24 mouse cellular contexts compared by ENCODE assay signal in genomic region chr11:20860351-20860750, GRCm38 (mm10). TPM values are rescaled to one million over a fixed set of nuclear protein-coding genes. Genes with fewer than 3 reads are reported as not detected.
DNase-seq lines count a peak whose midpoint lies in the region; ATAC-seq and TF ChIP-seq lines count a peak whose summit lies in the region.
"Had no signal": no experiment of that assay in that cellular context is flagged by ENCODE, and none has a peak within 500 bp of the region (broad histone marks: within the 10 kb centered on the region; RNA-seq: fewer than 3 reads in every experiment).

No protein-coding gene starts in this region.

- no peak overlapping the region for H3K4me3 ChIP-seq in forebrain, postnatal 0 days (ENCODE audit: low read depth, low read length)
- no peak overlapping the region for H3K4me3 ChIP-seq in forebrain, embryonic 14.5 days (ENCODE audit: low read depth, low read length)
- no peak overlapping the region for H3K4me3 ChIP-seq in hindbrain, embryonic 13.5 days
- no peak overlapping the region for H3K4me3 ChIP-seq in hindbrain, embryonic 16.5 days (ENCODE audit: low read length)
- H3K4me3 ChIP-seq in limb, embryonic 14.5 days (replicated peaks; ENCODE audit: low read length), result no peak overlapping the region
- no peak overlapping the region for H3K4me3 ChIP-seq in limb, embryonic 10.5 days
- H3K4me3 ChIP-seq in stomach, postnatal 0 days (ENCODE audit: low read depth, low read length), result no peak overlapping the region
- H3K4me3 ChIP-seq: embryonic facial prominence, embryonic 12.5 days; erythroblast, embryonic 14.5 days; midbrain, embryonic 10.5 days; midbrain, embryonic 15.5 days had no signal

- ATAC-seq in forebrain, postnatal 0 days, result no peak
- ATAC-seq in forebrain, embryonic 14.5 days, result no peak
- ATAC-seq in hindbrain, embryonic 13.5 days (ENCODE audit: low FRiP score), result no peak
- ATAC-seq in hindbrain, embryonic 16.5 days, result no peak
- no peak for ATAC-seq in limb, embryonic 14.5 days (ENCODE audit: low FRiP score, low read depth)
- ATAC-seq in stomach, postnatal 0 days (ENCODE audit: low FRiP score, low TSS enrichment), result no peak
- ATAC-seq: inflammation-experienced regulatory T-cells, adult 6 months; midbrain, embryonic 15.5 days; Patski had no signal

- WGBS in forebrain, postnatal 0 days, result 95% methylated on average over 3 of the region's 3 CpGs
- 89% methylated on average over 3 of the region's 3 CpGs for WGBS in forebrain, embryonic 14.5 days
- WGBS in hindbrain, embryonic 13.5 days, result 95% methylated on average over 3 of the region's 3 CpGs
- 93% methylated on average over 3 of the region's 3 CpGs for WGBS in hindbrain, embryonic 16.5 days
- WGBS in limb, embryonic 14.5 days, result 88% methylated on average over 3 of the region's 3 CpGs
- WGBS in limb, embryonic 10.5 days, result 88% methylated on average over 3 of the region's 3 CpGs
- 94% methylated on average over 3 of the region's 3 CpGs for WGBS in stomach, postnatal 0 days

- TF ChIP-seq EP300 in stomach, postnatal 0 days (optimal IDR thresholded peaks at IDR 0.05), result no peak

- no peak for DNase-seq in forebrain, postnatal 0 days
- no peak for DNase-seq in forebrain, embryonic 14.5 days (ENCODE audit: low spot score)
- no peak for DNase-seq in limb, embryonic 14.5 days (ENCODE audit: low spot score)
- no peak for DNase-seq in limb, embryonic 10.5 days (ENCODE audit: low spot score)
- no peak for DNase-seq in stomach, postnatal 0 days (ENCODE audit: low spot score)
- DNase-seq: adrenal gland, postnatal 10 days; cerebellum, adult 8-10 months; cerebellum, postnatal 25 days; gastrocnemius, postnatal 25 days; liver; lung, adult 2 months; right cerebral cortex, adult 18-20 months; spleen, adult 18-20 months; thymus, adult 2 months; thymus, postnatal 36 days had no signal

- no peaks in the 10 kb centered on the region; the same call in 1 of the 2 replicates for H3K4me1 ChIP-seq in forebrain, postnatal 0 days (ENCODE audit: insufficient read depth)
- H3K4me1 ChIP-seq in forebrain, embryonic 14.5 days (ENCODE audit: control insufficient read depth, insufficient read depth, low read length), result 0 out of 2 replicates have a peak, but pooled peaks cover 3% of the 10 kb centered on the region
- peaks cover 16% of the 10 kb centered on the region for H3K4me1 ChIP-seq in hindbrain, embryonic 13.5 days (replicated peaks)
- peaks cover 3% of the 10 kb centered on the region; the same call in 1 of the 2 replicates for H3K4me1 ChIP-seq in hindbrain, embryonic 16.5 days (ENCODE audit: control insufficient read depth, insufficient read depth, low read depth, low read length)
- H3K4me1 ChIP-seq in limb, embryonic 14.5 days (ENCODE audit: control insufficient read depth, insufficient read depth, low read length), result peaks cover 33% of the 10 kb centered on the region
- H3K4me1 ChIP-seq in limb, embryonic 10.5 days, result peaks cover 28% of the 10 kb centered on the region
- H3K4me1 ChIP-seq in stomach, postnatal 0 days (replicated peaks; ENCODE audit: control insufficient read depth, insufficient read depth), result 0 out of 2 replicates have a peak, but pooled peaks cover 3% of the 10 kb centered on the region

- H3K4me2 ChIP-seq in forebrain, postnatal 0 days (ENCODE audit: low read depth), result no peak overlapping the region
- no peak overlapping the region for H3K4me2 ChIP-seq in forebrain, embryonic 14.5 days (ENCODE audit: low read length)
- no peak overlapping the region for H3K4me2 ChIP-seq in hindbrain, embryonic 13.5 days
- H3K4me2 ChIP-seq in hindbrain, embryonic 16.5 days (ENCODE audit: low read length), result no peak overlapping the region
- H3K4me2 ChIP-seq in limb, embryonic 14.5 days (replicated peaks; ENCODE audit: low read depth, low read length, severe bottlenecking), result no peak overlapping the region
- no peak overlapping the region for H3K4me2 ChIP-seq in stomach, postnatal 0 days (replicated peaks; ENCODE audit: low read depth)
- H3K4me2 ChIP-seq: embryonic facial prominence, embryonic 12.5 days; midbrain, embryonic 15.5 days had no signal

- H3K27ac ChIP-seq in forebrain, postnatal 0 days (ENCODE audit: low read depth, low read length), result 0 out of 2 replicates have a peak overlapping the region, but pooled peaks have one; percentile 9
- no peak overlapping the region for H3K27ac ChIP-seq in forebrain, embryonic 14.5 days (ENCODE audit: low read depth, low read length)
- peak overlapping the region; percentile 77; the same call in 1 of the 2 replicates for H3K27ac ChIP-seq in hindbrain, embryonic 13.5 days
- no peak overlapping the region for H3K27ac ChIP-seq in hindbrain, embryonic 16.5 days (ENCODE audit: low read depth, low read length)
- 0 out of 2 replicates have a peak overlapping the region, but pooled peaks have one; percentile 13 for H3K27ac ChIP-seq in limb, embryonic 14.5 days (replicated peaks; ENCODE audit: low read depth, low read length)
- no peak overlapping the region for H3K27ac ChIP-seq in limb, embryonic 10.5 days
- H3K27ac ChIP-seq in stomach, postnatal 0 days (replicated peaks), result peak overlapping the region; percentile 93; the same call in 1 of the 2 replicates
- H3K27ac ChIP-seq: liver, embryonic 14.5 days; midbrain, embryonic 10.5 days had no signal

- H3K9ac ChIP-seq in forebrain, postnatal 0 days, result no peak overlapping the region
- no peak overlapping the region for H3K9ac ChIP-seq in forebrain, embryonic 14.5 days (ENCODE audit: low read length)
- no peak overlapping the region for H3K9ac ChIP-seq in hindbrain, embryonic 13.5 days
- no peak overlapping the region for H3K9ac ChIP-seq in hindbrain, embryonic 16.5 days (ENCODE audit: low read depth, low read length)
- H3K9ac ChIP-seq in limb, embryonic 14.5 days (ENCODE audit: low read depth, low read length, severe bottlenecking), result no peak overlapping the region
- no peak overlapping the region for H3K9ac ChIP-seq in stomach, postnatal 0 days (ENCODE audit: low read length)
- H3K9ac ChIP-seq: embryonic facial prominence, embryonic 12.5 days; liver, embryonic 14.5 days; midbrain, embryonic 15.5 days had no signal

- no peaks in the 10 kb centered on the region for H3K9me3 ChIP-seq in forebrain, postnatal 0 days (ENCODE audit: low read length)
- H3K9me3 ChIP-seq in forebrain, embryonic 14.5 days (replicated peaks; ENCODE audit: control insufficient read depth, low read length), result no peaks in the 10 kb centered on the region
- no peaks in the 10 kb centered on the region for H3K9me3 ChIP-seq in hindbrain, embryonic 13.5 days
- H3K9me3 ChIP-seq in hindbrain, embryonic 16.5 days (ENCODE audit: control insufficient read depth, low read length), result no peaks in the 10 kb centered on the region
- H3K9me3 ChIP-seq in limb, embryonic 14.5 days (ENCODE audit: control insufficient read depth, low read length), result no peaks in the 10 kb centered on the region
- H3K9me3 ChIP-seq in limb, embryonic 10.5 days (replicated peaks), result no peaks in the 10 kb centered on the region
- H3K9me3 ChIP-seq in stomach, postnatal 0 days (ENCODE audit: control insufficient read depth, low read length), result no peaks in the 10 kb centered on the region
- H3K9me3 ChIP-seq: embryonic facial prominence, embryonic 12.5 days; midbrain, embryonic 10.5 days; midbrain, embryonic 15.5 days had no signal

- H3K36me3 ChIP-seq in forebrain, postnatal 0 days (ENCODE audit: insufficient read depth), result no peaks in the 10 kb centered on the region
- no peaks in the 10 kb centered on the region for H3K36me3 ChIP-seq in forebrain, embryonic 14.5 days (ENCODE audit: control insufficient read depth, insufficient read depth, low read length)
- H3K36me3 ChIP-seq in hindbrain, embryonic 13.5 days, result no peaks in the 10 kb centered on the region
- no peaks in the 10 kb centered on the region for H3K36me3 ChIP-seq in hindbrain, embryonic 16.5 days (ENCODE audit: control insufficient read depth, insufficient read depth, low read length)
- no peaks in the 10 kb centered on the region for H3K36me3 ChIP-seq in limb, embryonic 14.5 days (ENCODE audit: control insufficient read depth, insufficient read depth, low read length)
- no peaks in the 10 kb centered on the region for H3K36me3 ChIP-seq in limb, embryonic 10.5 days
- no peaks in the 10 kb centered on the region for H3K36me3 ChIP-seq in stomach, postnatal 0 days (ENCODE audit: control insufficient read depth, insufficient read depth, low read length)
- H3K36me3 ChIP-seq: embryonic facial prominence, embryonic 12.5 days; midbrain, embryonic 10.5 days; midbrain, embryonic 15.5 days had no signal

- no peaks in the 10 kb centered on the region for H3K27me3 ChIP-seq in forebrain, postnatal 0 days (ENCODE audit: insufficient read depth, low read length)
- no peaks in the 10 kb centered on the region for H3K27me3 ChIP-seq in forebrain, embryonic 14.5 days (replicated peaks; ENCODE audit: control insufficient read depth, insufficient read depth, low read length)
- H3K27me3 ChIP-seq in hindbrain, embryonic 13.5 days, result no peaks in the 10 kb centered on the region; the same call in none of the 2 replicates
- H3K27me3 ChIP-seq in hindbrain, embryonic 16.5 days (replicated peaks; ENCODE audit: control insufficient read depth, insufficient read depth, low read length), result no peaks in the 10 kb centered on the region
- H3K27me3 ChIP-seq in limb, embryonic 14.5 days (ENCODE audit: control insufficient read depth, insufficient read depth, low read length), result no peaks in the 10 kb centered on the region
- H3K27me3 ChIP-seq in limb, embryonic 10.5 days (ENCODE audit: low read depth, poor library complexity, severe bottlenecking), result no peaks in the 10 kb centered on the region
- no peaks in the 10 kb centered on the region for H3K27me3 ChIP-seq in stomach, postnatal 0 days (ENCODE audit: control insufficient read depth, insufficient read depth, low read length)
- H3K27me3 ChIP-seq: embryonic facial prominence, embryonic 12.5 days; Patski had no signal

- TF ChIP-seq POLR2A in limb, embryonic 14.5 days (IDR thresholded peaks at IDR 0.05; ENCODE audit: borderline replicate concordance, extremely low read depth, insufficient read depth, insufficient read length), result no peak

- no peak for TF ChIP-seq CTCF in forebrain, postnatal 0 days (IDR thresholded peaks at IDR 0.05; ENCODE audit: low read depth)
- no peak for TF ChIP-seq CTCF in stomach, postnatal 0 days (IDR thresholded peaks at IDR 0.05; ENCODE audit: low read depth)

RNA-seq across cellular contexts. Expression of gene Lgalsl, which starts 29.5 kb away (rescaled TPM):
- 104 and 119 TPM in 2 replicates for total RNA-seq in forebrain, postnatal 0 days (2014; rRNA removed)
- polyA plus RNA-seq in forebrain, postnatal 0 days (2015; fragmentation: Nextera tagmentation; extraction: Ambion mirVana), result 71.9 and 78.3 TPM in 2 replicates
- polyA plus RNA-seq in forebrain, embryonic 14.5 days (2014; fragmentation: Nextera tagmentation; extraction: Ambion mirVana), result 74.0 and 87.5 TPM in 2 replicates
- 51.2 and 53.2 TPM in 2 replicates for polyA plus RNA-seq in hindbrain, embryonic 13.5 days (2015; fragmentation: Nextera tagmentation; extraction: Ambion mirVana)
- polyA plus RNA-seq in hindbrain, embryonic 16.5 days (2015; fragmentation: Nextera tagmentation; extraction: Ambion mirVana), result 84.9 and 87.2 TPM in 2 replicates
- 24.9 and 25.5 TPM in 2 replicates for polyA plus RNA-seq in limb, embryonic 14.5 days (2012; rRNA removed)
- 52.0 and 52.2 TPM in 2 replicates for polyA plus RNA-seq in limb, embryonic 14.5 days (2014; fragmentation: Nextera tagmentation; extraction: Ambion mirVana)
- polyA plus RNA-seq in limb, embryonic 10.5 days (2016; fragmentation: Nextera tagmentation; extraction: Ambion mirVana), result 29.8 and 31.3 TPM in 2 replicates
- 85.2 and 94.2 TPM in 2 replicates for polyA plus RNA-seq in stomach, postnatal 0 days (2015; fragmentation: Nextera tagmentation; extraction: Ambion mirVana)

Comparison
In these comparisons a context has a peak if more than half of its experiments do, and no peak if none do; other contexts are left out.
1. H3K27ac ChIP-seq: peak in forebrain, postnatal 0 days (single experiment), hindbrain, embryonic 13.5 days (single experiment), limb, embryonic 14.5 days (single experiment) and stomach, postnatal 0 days (single experiment); none in forebrain, embryonic 14.5 days (single experiment), hindbrain, embryonic 16.5 days (single experiment) and limb, embryonic 10.5 days (single experiment).